Mouse (Mus musculus): ENCODE results near the gene Agap3.

Gene Agap3

GRCm38 (mm10) chr5:24452030-24452690, at the start of gene Agap3:
Agap3 (plus strand) TSS chr5:24452177.
- in situ Hi-C loops (cut with MboI, MseI): loop anchor here (5.0 kb wide), 1 partner anchor 60 kb away; the partner anchor contains the start of genes Abcb8 and Atg9b

GRCm38 (mm10) chr5:24404594-24405360, 47.2 kb upstream of the Agap3 start:
- in situ Hi-C loops (cut with MboI, MseI): no loop called here

- in situ Hi-C loops (cut with MboI, MseI): no loop called here
Observed at GRCm38 (mm10) chr5:24405389-24405876, 46.5 kb upstream of the Agap3 start.

- in situ Hi-C loops (cut with MboI, MseI): no loop called here
Observed at GRCm38 (mm10) chr5:24408651-24409050, 43.3 kb upstream of the Agap3 start.

- in situ Hi-C loops (cut with MboI, MseI): no loop called here
Observed at GRCm38 (mm10) chr5:24409466-24409865, 42.5 kb upstream of the Agap3 start.

GRCm38 (mm10) chr5:24412063-24412462, 39.9 kb upstream of the Agap3 start:
- in situ Hi-C loops (cut with MboI, MseI): no loop called here

GRCm38 (mm10) chr5:24413042-24413693, 38.8 kb upstream of the Agap3 start, which contains the start of gene Asic3:
Asic3 (plus strand) TSS chr5:24413392.
- in situ Hi-C loops (cut with MboI, MseI): no loop called here

- in situ Hi-C loops (cut with MboI, MseI): no loop called here
Observed at GRCm38 (mm10) chr5:24413938-24414337, 38.0 kb upstream of the Agap3 start.

- in situ Hi-C loops (cut with MboI, MseI): no loop called here
Observed at GRCm38 (mm10) chr5:24416222-24416736, 35.7 kb upstream of the Agap3 start.

- in situ Hi-C loops (cut with MboI, MseI): no loop called here
Observed at GRCm38 (mm10) chr5:24417587-24417986, 34.4 kb upstream of the Agap3 start.

GRCm38 (mm10) chr5:24420381-24420780, 31.6 kb upstream of the Agap3 start:
- in situ Hi-C loops (cut with MboI, MseI): no loop called here

- in situ Hi-C loops (cut with MboI, MseI): no loop called here
Observed at GRCm38 (mm10) chr5:24423129-24424003, 28.6 kb upstream of the Agap3 start, which contains the start of the genes Cdk5 and Slc4a2. Cdk5 (minus strand) TSS chr5:24423530. Slc4a2 (plus strand) TSS chr5:24423837.

- in situ Hi-C loops (cut with MboI, MseI): no loop called here
Observed at GRCm38 (mm10) chr5:24424004-24424781, 27.8 kb upstream of the Agap3 start.

- in situ Hi-C loops (cut with MboI, MseI): no loop called here
Observed at GRCm38 (mm10) chr5:24424861-24425411, 27.0 kb upstream of the Agap3 start.

- in situ Hi-C loops (cut with MboI, MseI): no loop called here
Observed at GRCm38 (mm10) chr5:24425421-24426036, 26.4 kb upstream of the Agap3 start.

GRCm38 (mm10) chr5:24426037-24426432, 25.9 kb upstream of the Agap3 start:
- in situ Hi-C loops (cut with MboI, MseI): no loop called here

- in situ Hi-C loops (cut with MboI, MseI): no loop called here
Observed at GRCm38 (mm10) chr5:24426556-24427284, 25.3 kb upstream of the Agap3 start.

- in situ Hi-C loops (cut with MboI, MseI): no loop called here
Observed at GRCm38 (mm10) chr5:24427285-24427633, 24.7 kb upstream of the Agap3 start.

GRCm38 (mm10) chr5:24427981-24428402, 24.0 kb upstream of the Agap3 start:
- in situ Hi-C loops (cut with MboI, MseI): no loop called here

All from T-helper 2 cell (primary cell).